Mouse (Mus musculus): ENCODE data around the gene Cavin1.

GRCm38 (mm10) chr11:100963647-100964046, 7.0 kb downstream of the Cavin1 start:
- no peak for TF ChIP-seq POLR2A (IDR thresholded peaks at IDR 0.05; ENCODE audit: low read depth, low read length)
- TF ChIP-seq CTCF (conservative IDR thresholded peaks at IDR 0.05; ENCODE audit: insufficient read depth, insufficient read length, low read depth, low read length): no peak

All from kidney, adult 2 months (tissue).